Mouse (Mus musculus) lung, adult 2 months (tissue): Measurements from ENCODE around the gene Tpst1.

Experiments used
- CTCF ChIP-seq: fragments of 200-500 bp; IDR thresholded peaks from 2 replicates; pipeline ENCODE4 v1.5.1; 2011; ENCODE audit warnings: mild to moderate bottlenecking, low read length, control low read depth; ENCODE audit not compliant: insufficient read depth
- POLR2A ChIP-seq: fragments of 200-500 bp; IDR thresholded peaks from 2 replicates; pipeline ENCODE4 v1.6.1; 2011; ENCODE audit warnings: low read depth, mild to moderate bottlenecking, control low read depth, low read length, borderline replicate concordance; ENCODE audit errors: extremely low read depth

DNA sequence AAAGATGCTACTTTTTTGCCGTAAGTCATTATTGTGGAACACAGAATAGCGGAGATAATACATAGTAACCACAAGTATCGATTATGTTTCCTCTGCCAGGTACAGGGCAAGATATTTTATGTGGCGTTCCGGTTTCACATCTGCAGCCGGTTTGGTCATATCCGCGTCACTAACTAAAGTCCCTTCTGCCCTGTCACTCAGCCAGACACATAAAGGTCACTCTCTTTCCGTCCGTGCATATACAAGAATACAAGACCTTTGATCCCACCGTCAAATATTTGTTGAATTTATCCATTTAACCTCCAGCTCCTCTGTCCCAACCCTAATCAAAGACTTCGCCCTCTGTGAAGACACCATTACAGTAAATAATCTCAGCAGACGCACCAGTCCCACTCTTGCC is 63.5 kb downstream of the Tpst1 start:
- TF ChIP-seq CTCF (no peak), POLR2A (no peak)
